Mouse (Mus musculus) lung, embryonic 14.5 days (tissue): ENCODE measurements at regions not wholly inside any gene's neighbourhood (a gene's known extent, or its start where the extent isn't known, plus 50 kb on each side); places are given as distances from the start of the nearest gene placed in this dataset.

Source experiments
- ATAC-seq: fragments of 200-750 bp; cut with Nextera tagmentation; 2 replicates; pipeline ENCODE4 v1.8.0; 2017; ENCODE audit warnings: mild to moderate bottlenecking, moderate TSS enrichment, moderate library complexity; ENCODE audit not compliant: insufficient read depth
- DNase-seq: peaks from one replicate; pipeline ENCODE4 v3.0.0-alpha.2; 2015
- H3K27ac ChIP-seq: fragments of 300-500 bp; sonication (generic); 2 replicates; pipeline ENCODE4 v1.5.1; 2014; ENCODE audit warnings: low read depth, mild to moderate bottlenecking, moderate library complexity
- H3K27me3 ChIP-seq: fragments of 300-500 bp; sonication (generic); 2 replicates; pipeline ENCODE4 v1.6.1; 2014; ENCODE audit warnings: low read length, control low read depth; ENCODE audit not compliant: insufficient read depth
- H3K36me3 ChIP-seq: fragments of 300-500 bp; sonication (generic); 2 replicates; pipeline ENCODE4 v1.6.1; 2014; ENCODE audit warnings: control low read depth; ENCODE audit not compliant: insufficient read depth
- H3K4me1 ChIP-seq: fragments of 300-500 bp; sonication (generic); 2 replicates; pipeline ENCODE4 v1.6.1; 2014; ENCODE audit warnings: antibody characterized with exemption, control low read depth; ENCODE audit not compliant: insufficient read depth
- H3K4me2 ChIP-seq: fragments of 300-500 bp; sonication (generic); 2 replicates; pipeline ENCODE4 v1.6.1; 2014; ENCODE audit warnings: mild to moderate bottlenecking
- H3K4me3 ChIP-seq: fragments of 300-500 bp; sonication (generic); 2 replicates; pipeline ENCODE4 v1.5.1; 2014; ENCODE audit warnings: low read depth, low read length
- H3K9ac ChIP-seq: fragments of 300-500 bp; sonication (generic); 2 replicates; pipeline ENCODE4 v1.6.1; 2014
- H3K9me3 ChIP-seq: fragments of 300-500 bp; sonication (generic); 2 replicates; pipeline ENCODE4 v1.6.1; 2016; ENCODE audit warnings: low read depth, low read length, control low read depth
- CTCF ChIP-seq: IDR thresholded peaks from 2 replicates; pipeline ENCODE4 v1.5.1; 2016; ENCODE audit warnings: antibody characterized with exemption, low read depth
- WGBS: fragments of 180-500 bp; shearing (Covaris S2); extraction: QIAGEN DNeasy Blood & Tissue Kit; methylation state at CpG from one replicate; pipeline ENCODE4 v1.1.7; 2014; 5-methylcytosine and 5-hydroxymethylcytosine counted together

GRCm38 (mm10) chr1:137352390-137353027, 392.3 kb upstream of the Nr5a2 start:
- Histone ChIP-seq H3K9ac (no peak overlapping the region), H3K27ac (no peak overlapping the region; the same call in 1 of the 2 replicates), H3K4me2 (no peak overlapping the region), H3K4me3 (no peak overlapping the region), H3K27me3 (no peaks in the 10 kb centered on the region), H3K4me1 (0 out of 2 replicates have a peak, but pooled peaks cover 3% of the 10 kb centered on the region), H3K36me3 (no peaks in the 10 kb centered on the region), H3K9me3 (no peaks in the 10 kb centered on the region)
- 51% methylated on average over 5 of the region's 5 CpGs for WGBS
- TF ChIP-seq CTCF, result no peak
- ATAC-seq (peak; percentile 81), DNase-seq (peak; percentile 81)

- no peaks in the 10 kb centered on the region for H3K27me3 ChIP-seq
- 0 out of 2 replicates have a peak, but pooled peaks cover 7% of the 10 kb centered on the region for H3K4me1 ChIP-seq
- H3K27ac ChIP-seq, result no peak overlapping the region
- no peak overlapping the region for H3K4me2 ChIP-seq
- WGBS, result 86% methylated on average over 2 of the region's 2 CpGs
- ATAC-seq (no peak), DNase-seq (no peak)
- TF ChIP-seq CTCF, result peak; percentile 49
- no peak overlapping the region for H3K4me3 ChIP-seq
- H3K36me3 ChIP-seq, result no peaks in the 10 kb centered on the region
- no peak overlapping the region for H3K9ac ChIP-seq
- H3K9me3 ChIP-seq, result no peaks in the 10 kb centered on the region
These were observed 373.9 kb upstream of the Nr5a2 start for GRCm38 (mm10) chr1:137334137-137334536.

GRCm38 (mm10) chr1:137332108-137332769, 372.0 kb upstream of the Nr5a2 start:
- Histone ChIP-seq H3K27me3 (no peaks in the 10 kb centered on the region), H3K36me3 (no peaks in the 10 kb centered on the region), H3K4me3 (no peak overlapping the region), H3K4me1 (0 out of 2 replicates have a peak, but pooled peaks cover 7% of the 10 kb centered on the region), H3K27ac (peak overlapping the region; percentile 75), H3K9me3 (no peaks in the 10 kb centered on the region), H3K9ac (no peak overlapping the region), H3K4me2 (peak overlapping the region; percentile 27; the same call in 1 of the 2 replicates)
- ATAC-seq (peak; percentile 93), DNase-seq (peak; percentile 83)
- TF ChIP-seq CTCF, result peak; percentile 64
- WGBS, result 31% methylated on average over 8 of the region's 8 CpGs

GRCm38 (mm10) chr1:137331746-137332107, 371.5 kb upstream of the Nr5a2 start:
- no peak for TF ChIP-seq CTCF
- DNase-seq (no peak), ATAC-seq (0 out of 2 replicates have a peak, but pooled peaks have one; percentile 32)
- WGBS, result 37% methylated on average over 5 of the region's 5 CpGs
- H3K4me2 ChIP-seq, result peak overlapping the region; percentile 27; the same call in 1 of the 2 replicates
- H3K9ac ChIP-seq, result no peak overlapping the region
- 0 out of 2 replicates have a peak, but pooled peaks cover 7% of the 10 kb centered on the region for H3K4me1 ChIP-seq
- H3K27me3 ChIP-seq, result no peaks in the 10 kb centered on the region
- H3K4me3 ChIP-seq, result no peak overlapping the region
- no peaks in the 10 kb centered on the region for H3K9me3 ChIP-seq
- no peaks in the 10 kb centered on the region for H3K36me3 ChIP-seq
- peak overlapping the region; percentile 75 for H3K27ac ChIP-seq

GRCm38 (mm10) chr1:137330634-137331033, 370.4 kb upstream of the Nr5a2 start:
- H3K9ac ChIP-seq, result no peak overlapping the region

GRCm38 (mm10) chr1:137323884-137324594, 363.8 kb upstream of the Nr5a2 start:
- Histone ChIP-seq H3K36me3 (no peaks in the 10 kb centered on the region), H3K4me3 (no peak overlapping the region), H3K27ac (no peak overlapping the region), H3K9ac (no peak overlapping the region), H3K4me1 (no peaks in the 10 kb centered on the region), H3K27me3 (no peaks in the 10 kb centered on the region), H3K9me3 (no peaks in the 10 kb centered on the region), H3K4me2 (peak overlapping the region; percentile 36)
- WGBS, result 33% methylated on average over 8 of the region's 8 CpGs
- TF ChIP-seq CTCF, result peak; percentile 75
- ATAC-seq (peak; percentile 89), DNase-seq (peak; percentile 82)

More at GRCm38 (mm10) chr1:137330634-137331033, 370.4 kb upstream of the Nr5a2 start:
- 18% methylated on average over 3 of the region's 3 CpGs for WGBS
- Histone ChIP-seq H3K9me3 (no peaks in the 10 kb centered on the region), H3K27me3 (no peaks in the 10 kb centered on the region), H3K27ac (no peak overlapping the region), H3K4me1 (0 out of 2 replicates have a peak, but pooled peaks cover 7% of the 10 kb centered on the region), H3K36me3 (no peaks in the 10 kb centered on the region), H3K4me2 (no peak overlapping the region), H3K4me3 (no peak overlapping the region)
- ATAC-seq (no peak), DNase-seq (peak; percentile 79)
- peak; percentile 82 for TF ChIP-seq CTCF
